Mouse (Mus musculus) adrenal gland, postnatal 4 days (tissue): Measurements from ENCODE around the gene H60c. TPM values are rescaled to one million over a fixed set of nuclear protein-coding genes. Genes with fewer than 3 reads are reported as not detected.
"Not testable (repeated sequence)": the region's sequence is repeated elsewhere in the genome, so short reads cannot be mapped to it uniquely, and the experiment has no call there.

ENCODE experiments used
- DNase-seq, 2 experiments: peaks; one replicate each; pipeline ENCODE4 v3.0.0; 2021 to 2022; ENCODE audit warnings: low spot score in 2 of 2, mixed read lengths in 2 of 2
- long read RNA-seq, 2 experiments: library from polyadenylated mRNA; stranded (forward); transcript quantifications; one replicate each; pipeline ENCODE4 v2.0.0; 2021
- total RNA-seq, 2 experiments: library from RNA; stranded (reverse); gene quantifications; 2 replicates each; pipeline ENCODE4 v1.2.3; 2021

Gene H60c
- total RNA-seq: under 1 TPM in 1 of 2 experiments, not detected in 1; 0.14 TPM
- long read RNA-seq, experiment 1: 0 reads
- long read RNA-seq, experiment 2: 0 reads

GRCm38 (mm10) chr10:3267671-3268070 is at the start of gene H60c:
Gene H60c, minus strand, starts transcription at chr10:3267771.
- no peak for DNase-seq

- no peak for DNase-seq
These were observed 41.2 kb upstream of the H60c start for GRCm38 (mm10) chr10:3308821-3309206.

GRCm38 (mm10) chr10:3308180-3308820 is 40.7 kb upstream of the H60c start:
- DNase-seq: no peak

- no peak for DNase-seq
These were observed 40.2 kb upstream of the H60c start for GRCm38 (mm10) chr10:3307752-3308151.

DNA sequence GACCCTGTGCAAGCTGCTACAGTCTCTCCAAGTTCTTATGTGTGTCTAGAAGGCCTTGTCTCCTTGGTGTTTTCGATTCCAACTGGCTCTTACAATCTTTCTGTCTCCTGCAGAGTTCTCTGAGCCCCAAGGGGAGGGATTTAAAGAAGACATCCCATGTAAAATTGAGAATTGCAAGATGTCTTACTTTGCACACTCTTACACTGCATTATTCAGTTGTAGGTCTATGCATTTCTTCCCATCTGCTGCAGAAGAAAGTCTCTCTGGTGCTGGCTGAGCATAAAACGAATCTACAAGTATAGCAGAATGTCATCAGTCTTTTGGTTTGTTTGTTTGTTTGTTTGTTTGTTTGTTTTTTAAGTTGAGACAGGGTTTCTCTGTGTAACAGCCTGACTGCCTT is 26.4 kb upstream of the H60c start:
- DNase-seq: no peak

- DNase-seq: no peak
These were observed 13.5 kb upstream of the H60c start for GRCm38 (mm10) chr10:3281047-3281446.

GRCm38 (mm10) chr10:3274065-3274464 is 6.5 kb upstream of the H60c start:
- DNase-seq: no peak

DNA sequence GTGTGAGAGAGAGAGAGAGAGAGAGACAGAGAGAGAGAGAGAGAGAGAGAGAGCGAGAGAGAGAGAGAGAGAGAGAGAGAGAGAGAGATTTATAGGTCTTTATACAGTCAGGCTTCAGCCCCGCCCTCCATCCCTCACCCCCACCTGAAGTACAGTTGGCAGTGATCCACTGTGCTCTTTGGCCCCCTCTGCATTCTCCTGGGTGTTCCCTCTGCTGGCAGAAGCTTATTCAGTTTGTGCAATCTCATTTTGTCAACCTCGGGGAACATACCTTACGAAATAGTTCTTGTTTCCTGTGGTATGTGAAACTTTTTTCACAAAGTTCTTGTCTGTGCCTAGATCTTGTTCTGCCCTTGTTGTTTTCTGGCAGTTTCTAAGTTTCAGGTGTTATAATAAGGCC is 3.5 kb upstream of the H60c start:
- DNase-seq: no peak

DNA sequence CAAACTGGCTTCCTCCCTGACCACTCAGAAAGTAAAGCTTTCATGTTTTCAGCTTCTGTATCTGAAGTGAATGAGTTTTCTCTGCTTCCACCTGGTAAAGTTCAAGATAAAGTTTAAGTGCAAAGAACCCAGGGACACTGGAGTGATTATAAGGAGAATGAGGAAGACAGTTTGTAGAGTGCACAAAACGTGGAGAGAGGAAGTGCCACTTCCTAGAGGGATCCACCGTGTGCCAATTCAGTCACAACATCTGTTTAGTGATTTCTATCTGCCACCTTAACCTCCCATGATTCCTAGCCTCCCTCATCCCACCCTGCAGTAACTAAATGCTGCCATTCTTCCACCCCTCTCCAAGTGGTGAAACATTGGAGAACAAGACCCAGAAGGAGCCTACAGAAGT is 842 bp downstream of the H60c start:
- no peak for DNase-seq

DNA sequence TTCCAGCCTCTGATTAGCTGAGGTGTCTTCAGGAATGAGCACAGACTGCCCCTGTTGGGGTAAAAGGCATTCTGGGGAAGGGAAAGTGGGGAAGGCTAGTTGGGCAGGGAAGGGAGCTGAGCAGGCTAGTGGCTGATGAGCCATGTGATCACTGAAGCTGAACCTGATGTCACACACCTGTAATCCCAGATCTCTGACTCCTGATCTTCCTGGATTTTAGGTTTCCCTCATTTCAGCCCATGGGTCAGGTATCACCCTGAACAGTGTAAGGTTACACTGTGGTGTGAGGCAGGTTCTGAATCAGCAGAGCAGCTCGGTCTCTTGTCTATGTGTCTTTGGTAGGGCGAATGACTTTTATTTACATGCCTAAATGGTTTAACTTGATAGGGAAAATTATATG is 4.8 kb downstream of the H60c start:
- DNase-seq: no peak

- no peak for DNase-seq
These were observed 10.2 kb downstream of the H60c start for GRCm38 (mm10) chr10:3257391-3257790.

DNA sequence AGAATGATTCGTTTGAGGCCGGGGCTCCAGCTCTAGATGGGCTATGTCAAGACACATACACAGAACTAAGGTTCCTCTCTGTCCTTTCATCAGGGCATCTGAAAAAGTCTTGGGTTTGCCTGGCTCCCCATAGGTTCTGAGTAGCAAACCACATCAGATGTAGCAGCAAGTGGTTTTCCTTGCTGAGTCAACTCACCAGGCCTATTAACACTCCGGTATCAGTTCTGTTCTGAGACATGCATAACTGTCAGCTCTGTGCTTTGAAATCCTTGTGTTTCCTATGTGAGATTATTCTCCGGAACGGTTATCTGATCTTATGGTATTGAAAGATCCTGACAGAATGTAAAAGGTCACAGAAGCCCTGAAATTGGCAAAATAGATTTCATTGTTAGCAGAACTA is 29.1 kb downstream of the H60c start:
- not testable (repeated sequence) for DNase-seq

DNA sequence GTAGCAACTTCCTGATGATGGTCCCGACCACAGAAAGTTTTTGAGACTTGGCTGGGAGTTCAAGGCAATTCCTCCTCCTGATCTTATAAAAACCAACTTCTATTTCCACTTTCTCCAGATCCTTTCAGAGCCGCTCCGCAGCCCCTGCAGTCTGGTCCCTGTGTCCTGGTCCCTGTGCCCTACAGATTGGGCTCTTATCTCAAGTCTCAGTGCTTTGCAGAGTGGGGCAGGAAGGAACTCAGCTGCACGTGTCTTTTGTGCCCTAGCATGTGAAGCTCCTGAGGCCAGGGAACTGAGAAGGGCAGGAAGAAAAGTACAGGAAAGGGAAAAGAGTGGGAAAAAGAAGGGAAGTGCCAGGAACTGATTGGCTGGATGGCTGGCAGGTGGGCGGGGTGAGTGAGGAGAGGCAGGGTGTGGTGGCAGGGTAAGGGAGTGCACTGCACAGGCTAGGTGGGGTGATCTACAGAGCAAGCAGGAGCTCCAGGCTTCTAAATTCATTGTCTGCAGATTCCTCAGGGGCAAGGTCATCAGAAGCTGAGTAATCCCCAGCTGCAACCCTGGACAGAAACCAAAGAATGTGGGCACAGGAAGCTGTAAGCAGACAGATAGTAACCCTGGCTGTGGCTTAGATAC is 30.8 kb downstream of the H60c start:
- DNase-seq: peak in 1 of 2 experiments; percentile 10

GRCm38 (mm10) chr10:3228447-3229195 is 39.0 kb downstream of the H60c start:
- DNase-seq: no peak

Other genes starting within 250 kb of the H60c start
- gene Ppp1r14c, start 98.3 kb upstream of the H60c start, total RNA-seq: 10 to 100 TPM in 1 of 2 experiments, 1 to 10 TPM in 1; 8.3 to 13.6 TPM